Mouse (Mus musculus) hindbrain, embryonic 12.5 days (tissue): ENCODE results near the gene Chchd6. TPM values are rescaled to one million over a fixed set of nuclear protein-coding genes. Genes with fewer than 3 reads are reported as not detected.

ENCODE experiments used
- ATAC-seq: fragments of 200-750 bp; cut with Nextera tagmentation; 2 replicates; pipeline ENCODE4 v1.8.0; 2017; ENCODE audit warnings: moderate TSS enrichment; ENCODE audit not compliant: low FRiP score
- H3K27ac ChIP-seq: fragments of 300-500 bp; sonication (generic); 2 replicates; pipeline ENCODE4 v1.5.1; 2016; ENCODE audit warnings: mild to moderate bottlenecking
- H3K27me3 ChIP-seq: fragments of 300-500 bp; sonication (generic); 2 replicates; pipeline ENCODE4 v1.6.1; 2016; ENCODE audit warnings: mild to moderate bottlenecking
- H3K36me3 ChIP-seq: fragments of 300-500 bp; sonication (generic); 2 replicates; pipeline ENCODE4 v1.6.1; 2016; ENCODE audit warnings: mild to moderate bottlenecking
- H3K4me1 ChIP-seq: fragments of 300-500 bp; sonication (generic); 2 replicates; pipeline ENCODE4 v1.6.1; 2016
- H3K4me2 ChIP-seq: fragments of 300-500 bp; sonication (generic); replicated peaks from 2 replicates; pipeline ENCODE4 v1.6.1; 2016; ENCODE audit warnings: mild to moderate bottlenecking
- H3K4me3 ChIP-seq: fragments of 300-500 bp; sonication (generic); 2 replicates; pipeline ENCODE4 v1.5.1; 2016; ENCODE audit warnings: mild to moderate bottlenecking
- H3K9ac ChIP-seq: fragments of 300-500 bp; sonication (generic); 2 replicates; pipeline ENCODE4 v1.6.1; 2016; ENCODE audit warnings: mild to moderate bottlenecking, moderate library complexity
- H3K9me3 ChIP-seq: fragments of 300-500 bp; sonication (generic); replicated peaks from 2 replicates; pipeline ENCODE4 v1.6.1; 2016; ENCODE audit warnings: mild to moderate bottlenecking
- WGBS: fragments of 180-500 bp; shearing (Covaris S2); methylation state at CpG from one replicate; pipeline ENCODE4 v1.1.7; 2016; 5-methylcytosine and 5-hydroxymethylcytosine counted together
- polyA plus RNA-seq: library from polyadenylated mRNA; unstranded; fragments of >200 nt; fragmentation: Nextera tagmentation; extraction: Ambion mirVana; gene quantifications from 2 replicates; pipeline ENCODE4 v1.2.1, GENCODE M21; 2016

The Chchd6 gene
- polyA plus RNA-seq: 73.1 and 82.4 TPM in 2 replicates

DNA sequence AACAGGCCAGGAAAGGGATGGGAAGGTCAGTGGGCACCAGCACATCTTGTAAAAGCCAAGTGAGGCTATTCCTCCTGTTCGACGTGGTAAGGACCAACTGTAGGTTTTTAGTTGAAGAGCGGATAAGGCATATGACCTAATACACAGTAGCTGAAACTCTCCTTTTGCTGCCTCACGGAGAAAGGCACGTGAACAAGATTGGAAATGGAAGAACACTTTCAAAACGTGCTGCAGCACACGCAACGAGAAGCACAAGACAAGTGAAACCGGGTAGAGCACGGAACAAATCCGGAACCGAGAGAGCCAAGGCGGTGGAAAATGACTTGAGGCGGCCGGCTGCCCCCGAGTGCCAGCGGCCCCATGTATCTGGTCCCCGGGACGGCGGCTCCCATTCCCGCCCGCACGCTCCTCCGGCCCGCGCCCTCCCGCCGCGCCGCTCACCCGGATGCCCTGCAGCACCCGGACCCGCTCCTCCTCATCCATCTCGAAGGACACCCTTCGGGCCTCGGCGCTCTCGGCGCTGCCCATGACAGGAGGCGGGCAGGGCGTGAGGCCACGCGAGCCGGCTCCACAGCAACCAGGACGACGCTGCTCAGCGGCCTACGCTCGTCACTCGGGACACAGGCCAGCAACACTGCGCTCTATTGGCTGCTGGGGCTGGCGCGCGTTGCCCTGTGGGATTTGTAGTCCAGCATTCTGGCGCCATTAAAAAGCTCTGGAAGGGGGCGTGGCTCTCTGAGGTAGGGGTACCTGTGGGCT lies at the start of gene Chchd6:
Gene Chchd6 (minus strand): TSS at position 635 of the 759 bp plus-strand sequence.
- Histone ChIP-seq H3K27me3 (no peaks in the 10 kb centered on the region), H3K4me3 (peak within 1 kb of the TSS; percentile 70), H3K4me2 (peak within 1 kb of the TSS; percentile 73), H3K36me3 (no peaks in the 10 kb centered on the region), H3K9ac (peak within 1 kb of the TSS; percentile 79), H3K4me1 (peaks cover 8% of the 10 kb centered on the region), H3K27ac (0 out of 2 replicates have a peak within 1 kb of the TSS, but pooled peaks have one; percentile 46), H3K9me3 (no peaks in the 10 kb centered on the region; the same call in 1 of the 2 replicates)
- peak; percentile 100 for ATAC-seq
- 1% methylated on average over 55 of the region's 56 CpGs for WGBS

DNA sequence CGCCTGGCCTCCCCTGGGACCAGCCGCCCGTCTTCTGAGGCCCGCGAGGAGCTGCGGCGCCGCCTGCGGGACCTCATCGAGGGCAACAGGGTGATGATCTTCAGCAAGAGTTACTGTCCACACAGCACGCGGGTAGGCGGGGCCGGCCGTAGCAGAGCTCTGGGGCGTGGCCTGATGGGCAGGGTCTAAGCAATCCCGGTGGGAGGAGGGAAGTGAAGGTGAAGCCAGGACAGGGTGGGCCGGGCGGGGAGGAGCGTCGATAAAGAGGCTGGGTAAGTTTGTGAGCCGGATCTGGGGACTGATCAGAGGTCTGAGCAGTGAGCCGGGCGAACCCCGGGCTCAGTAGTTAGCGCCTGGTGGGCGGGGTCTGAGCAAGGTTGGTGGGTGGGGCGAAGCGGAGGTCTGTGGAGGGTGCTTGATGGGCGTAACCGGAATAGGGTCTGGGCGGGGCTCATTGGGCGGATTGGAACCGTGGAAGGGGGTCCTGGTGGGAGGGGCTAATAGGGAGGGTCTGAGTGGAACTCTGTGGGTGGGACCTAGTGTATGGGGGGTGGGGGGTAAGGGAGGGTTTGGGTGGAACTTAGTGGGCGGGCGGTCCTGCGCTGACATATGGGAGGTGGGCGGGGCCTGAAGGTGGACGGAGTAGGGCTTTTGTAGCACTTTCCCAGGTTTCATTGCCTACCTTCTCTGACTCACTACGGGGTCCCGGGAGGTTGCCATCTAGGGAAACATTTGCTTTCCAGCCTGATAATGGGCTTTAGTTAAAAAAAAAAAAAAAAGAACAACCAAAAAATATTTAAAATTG lies 49.0 kb upstream of the Chchd6 start:
- H3K36me3 ChIP-seq: no peaks in the 10 kb centered on the region
- H3K9me3 ChIP-seq: no peaks in the 10 kb centered on the region
- peak; percentile 93 for ATAC-seq
- no peaks in the 10 kb centered on the region for H3K27me3 ChIP-seq
- H3K4me3 ChIP-seq: peak overlapping the region; percentile 71
- H3K27ac ChIP-seq: peak overlapping the region; percentile 88
- peaks cover 3% of the 10 kb centered on the region; the same call in 1 of the 2 replicates for H3K4me1 ChIP-seq
- WGBS: under 1% methylated on average over 40 of the region's 41 CpGs
- peak overlapping the region; percentile 85 for H3K4me2 ChIP-seq
- peak overlapping the region; percentile 72 for H3K9ac ChIP-seq

DNA sequence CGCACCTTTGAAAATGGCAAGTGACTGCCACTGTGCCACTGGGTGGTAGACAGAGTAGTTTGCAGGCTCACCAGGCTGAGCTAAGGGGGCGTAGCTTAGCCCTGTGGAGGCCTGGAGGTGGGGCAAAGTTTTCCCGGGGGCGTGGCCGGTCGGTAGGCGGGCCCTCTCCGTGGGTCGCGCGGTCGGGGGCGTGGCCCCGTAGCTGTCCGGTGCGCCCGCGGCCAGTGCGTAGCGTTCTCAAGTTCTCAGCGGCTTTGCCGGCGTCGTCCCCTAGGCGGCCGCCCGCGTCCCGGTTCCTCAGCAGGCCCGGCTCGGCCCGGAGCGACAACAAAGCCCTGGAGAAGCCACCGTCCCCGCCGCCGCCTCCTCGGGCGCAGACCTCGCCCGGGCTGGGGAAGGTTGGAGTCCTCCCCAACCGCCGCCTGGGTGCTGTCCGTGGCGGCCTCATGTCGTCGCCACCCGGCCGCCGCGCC lies 48.4 kb upstream of the Chchd6 start, which contains the start of gene Txnrd3:
Gene Txnrd3 (plus strand): TSS at position 191 of the 473 bp plus-strand sequence.
- no peaks in the 10 kb centered on the region for H3K9me3 ChIP-seq
- no peaks in the 10 kb centered on the region for H3K27me3 ChIP-seq
- peak within 1 kb of the TSS; percentile 71 for H3K4me3 ChIP-seq
- peak within 1 kb of the TSS; percentile 88 for H3K27ac ChIP-seq
- H3K9ac ChIP-seq: peak within 1 kb of the TSS; percentile 72
- H3K4me1 ChIP-seq: peaks cover 3% of the 10 kb centered on the region; the same call in 1 of the 2 replicates
- WGBS: 0% methylated on average over 49 of the region's 51 CpGs
- peak; percentile 92 for ATAC-seq
- H3K36me3 ChIP-seq: no peaks in the 10 kb centered on the region
- H3K4me2 ChIP-seq: peak within 1 kb of the TSS; percentile 85

DNA sequence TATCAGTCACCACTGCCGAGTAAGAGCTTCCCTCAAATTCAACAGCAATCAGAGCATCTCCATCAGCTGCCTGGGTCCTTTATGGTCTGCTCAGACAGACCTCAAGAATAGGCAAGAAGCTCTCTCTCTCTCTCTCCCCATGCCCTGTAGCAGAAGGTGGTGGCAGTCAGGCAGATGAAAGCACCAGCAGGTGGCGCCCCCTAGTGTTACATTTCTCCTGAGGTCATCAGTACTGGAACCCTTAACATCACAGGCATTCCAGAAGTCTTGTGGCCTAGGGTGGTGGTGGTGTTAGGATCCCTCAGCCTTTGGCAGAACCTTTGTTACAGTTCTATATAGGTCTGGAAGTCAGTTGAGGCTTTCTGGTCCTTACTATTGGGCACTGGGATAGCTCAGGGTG lies 43.6 kb upstream of the Chchd6 start:
- H3K27ac ChIP-seq: no peak overlapping the region
- H3K36me3 ChIP-seq: no peaks in the 10 kb centered on the region
- H3K9ac ChIP-seq: no peak overlapping the region
- H3K27me3 ChIP-seq: no peaks in the 10 kb centered on the region
- 38% methylated on average over 2 of the region's 2 CpGs for WGBS
- H3K4me1 ChIP-seq: peaks cover 3% of the 10 kb centered on the region; the same call in 1 of the 2 replicates
- ATAC-seq: no peak
- no peak overlapping the region for H3K4me2 ChIP-seq
- no peaks in the 10 kb centered on the region for H3K9me3 ChIP-seq
- no peak overlapping the region for H3K4me3 ChIP-seq

DNA sequence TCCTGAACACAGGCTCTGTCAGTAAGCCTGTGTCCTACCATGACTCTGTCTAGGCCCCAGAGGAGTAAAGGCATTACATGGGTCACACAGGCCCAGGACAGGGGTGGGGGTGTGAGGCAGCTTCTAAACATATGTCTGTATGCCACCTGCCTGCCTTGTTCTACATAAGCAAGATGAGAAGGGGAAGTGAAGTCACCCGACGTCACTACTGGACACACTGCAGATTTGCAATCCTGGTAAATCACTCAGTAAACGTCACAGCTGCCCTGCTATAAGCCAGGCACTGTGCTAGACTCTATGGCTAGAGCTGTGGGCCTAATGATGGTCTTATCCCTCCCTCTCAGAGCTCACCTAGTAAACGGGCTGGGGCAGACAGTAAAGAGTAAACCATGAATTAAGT lies 42.5 kb upstream of the Chchd6 start:
- H3K4me2 ChIP-seq: no peak overlapping the region
- no peak overlapping the region for H3K4me3 ChIP-seq
- peaks cover 8% of the 10 kb centered on the region for H3K4me1 ChIP-seq
- H3K9me3 ChIP-seq: no peaks in the 10 kb centered on the region
- no peaks in the 10 kb centered on the region for H3K27me3 ChIP-seq
- no peaks in the 10 kb centered on the region for H3K36me3 ChIP-seq
- H3K9ac ChIP-seq: no peak overlapping the region
- ATAC-seq: no peak
- 84% methylated on average over 4 of the region's 4 CpGs for WGBS
- H3K27ac ChIP-seq: no peak overlapping the region

DNA sequence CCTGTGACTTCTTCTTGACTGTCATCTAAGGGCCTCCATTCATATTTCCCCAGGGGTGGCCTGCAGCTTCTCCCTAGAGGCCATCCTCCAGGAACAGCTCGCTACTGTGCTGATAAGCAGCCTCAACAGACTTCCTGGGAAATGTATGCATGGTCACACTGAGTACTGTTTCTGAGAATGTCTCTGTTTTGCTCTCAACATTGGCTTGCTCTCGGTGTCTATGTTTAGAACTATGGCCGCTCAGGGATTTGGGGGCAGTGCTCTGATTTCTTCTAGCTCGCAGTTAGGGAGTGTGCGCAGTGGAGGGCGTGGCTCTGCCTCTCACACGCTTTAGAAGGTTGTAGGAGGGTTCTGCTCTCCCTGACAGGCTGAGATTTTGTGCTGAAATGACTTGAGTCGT lies 38.9 kb upstream of the Chchd6 start:
- no peaks in the 10 kb centered on the region for H3K36me3 ChIP-seq
- H3K9ac ChIP-seq: no peak overlapping the region
- 51% methylated on average over 8 of the region's 8 CpGs for WGBS
- ATAC-seq: no peak
- H3K4me1 ChIP-seq: peaks cover 12% of the 10 kb centered on the region
- no peaks in the 10 kb centered on the region for H3K9me3 ChIP-seq
- H3K27ac ChIP-seq: no peak overlapping the region
- H3K27me3 ChIP-seq: no peaks in the 10 kb centered on the region; the same call in 1 of the 2 replicates
- no peak overlapping the region for H3K4me2 ChIP-seq
- H3K4me3 ChIP-seq: no peak overlapping the region

DNA sequence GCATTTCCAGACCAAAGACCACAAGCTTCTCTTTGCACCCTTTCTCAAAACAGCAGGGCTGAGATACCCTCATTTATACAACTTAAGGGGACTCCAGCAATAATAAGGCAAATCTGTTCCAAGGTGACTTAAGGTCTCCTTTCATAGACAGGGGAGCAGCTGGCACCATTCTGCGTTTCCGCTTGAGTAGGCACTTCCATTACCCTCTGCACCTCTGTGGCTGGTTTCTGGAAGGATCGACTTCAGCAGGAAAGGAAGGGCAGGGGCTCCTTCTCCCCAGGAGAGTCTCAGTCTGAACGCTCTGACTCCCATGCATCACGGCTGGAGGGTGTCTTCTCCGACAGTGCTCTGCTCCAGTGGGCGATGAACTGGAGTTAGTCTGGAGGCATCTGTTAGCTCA lies 37.7 kb upstream of the Chchd6 start:
- Histone ChIP-seq H3K36me3 (no peaks in the 10 kb centered on the region), H3K27ac (peak overlapping the region; percentile 66; the same call in 1 of the 2 replicates), H3K4me1 (peaks cover 12% of the 10 kb centered on the region), H3K9me3 (no peaks in the 10 kb centered on the region), H3K27me3 (no peaks in the 10 kb centered on the region; the same call in 1 of the 2 replicates), H3K4me2 (no peak overlapping the region), H3K4me3 (no peak overlapping the region), H3K9ac (no peak overlapping the region)
- whole genome bisulfite sequencing: 51% methylated on average over 7 of the region's 7 CpGs
- ATAC-seq: peak; percentile 55

DNA sequence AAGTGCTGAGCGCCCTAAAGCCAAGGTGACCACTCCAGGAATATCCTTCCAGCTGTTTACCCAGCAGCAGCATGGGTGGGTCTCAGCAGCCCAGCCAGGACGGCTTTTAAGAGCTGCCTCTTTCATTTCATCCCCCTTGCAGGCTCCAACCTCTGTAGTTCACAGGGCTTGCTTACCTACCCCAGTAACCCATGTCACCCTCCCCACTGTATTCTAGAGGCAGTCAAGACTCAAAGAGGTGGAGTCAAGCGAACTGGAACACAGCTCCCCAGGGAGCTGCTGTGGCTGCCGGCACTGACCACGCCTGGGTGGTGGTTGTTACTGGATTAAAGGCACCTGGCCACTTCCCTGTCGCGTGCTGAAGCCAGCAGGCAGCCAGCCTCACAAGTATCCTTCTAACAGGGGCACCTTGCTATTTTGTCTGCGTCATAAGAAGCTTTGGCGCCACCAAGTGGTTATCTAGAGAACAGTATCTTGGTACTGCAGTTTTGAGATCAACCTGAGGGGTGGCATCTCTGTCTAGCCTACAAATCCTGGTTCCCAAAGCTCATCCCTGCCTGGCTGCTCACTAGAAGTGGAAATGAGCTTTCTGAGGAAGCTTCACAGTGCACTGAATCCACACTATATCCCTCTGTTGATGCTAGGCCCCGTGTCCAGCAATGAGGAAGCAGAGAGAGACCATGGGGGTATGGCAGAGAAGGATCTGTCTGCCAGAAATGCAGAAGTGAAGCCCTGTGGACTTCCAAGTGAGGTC lies 36.5 kb upstream of the Chchd6 start:
- peak; percentile 74 for ATAC-seq
- Histone ChIP-seq H3K9me3 (no peaks in the 10 kb centered on the region), H3K4me1 (peaks cover 12% of the 10 kb centered on the region), H3K4me3 (no peak overlapping the region), H3K27me3 (no peaks in the 10 kb centered on the region; the same call in 1 of the 2 replicates), H3K4me2 (peak overlapping the region; percentile 17; the same call in 1 of the 2 replicates), H3K9ac (0 out of 2 replicates have a peak overlapping the region, but pooled peaks have one; percentile 4), H3K27ac (peak overlapping the region; percentile 66; the same call in 1 of the 2 replicates), H3K36me3 (no peaks in the 10 kb centered on the region)
- WGBS: 12% methylated on average over 10 of the region's 10 CpGs

DNA sequence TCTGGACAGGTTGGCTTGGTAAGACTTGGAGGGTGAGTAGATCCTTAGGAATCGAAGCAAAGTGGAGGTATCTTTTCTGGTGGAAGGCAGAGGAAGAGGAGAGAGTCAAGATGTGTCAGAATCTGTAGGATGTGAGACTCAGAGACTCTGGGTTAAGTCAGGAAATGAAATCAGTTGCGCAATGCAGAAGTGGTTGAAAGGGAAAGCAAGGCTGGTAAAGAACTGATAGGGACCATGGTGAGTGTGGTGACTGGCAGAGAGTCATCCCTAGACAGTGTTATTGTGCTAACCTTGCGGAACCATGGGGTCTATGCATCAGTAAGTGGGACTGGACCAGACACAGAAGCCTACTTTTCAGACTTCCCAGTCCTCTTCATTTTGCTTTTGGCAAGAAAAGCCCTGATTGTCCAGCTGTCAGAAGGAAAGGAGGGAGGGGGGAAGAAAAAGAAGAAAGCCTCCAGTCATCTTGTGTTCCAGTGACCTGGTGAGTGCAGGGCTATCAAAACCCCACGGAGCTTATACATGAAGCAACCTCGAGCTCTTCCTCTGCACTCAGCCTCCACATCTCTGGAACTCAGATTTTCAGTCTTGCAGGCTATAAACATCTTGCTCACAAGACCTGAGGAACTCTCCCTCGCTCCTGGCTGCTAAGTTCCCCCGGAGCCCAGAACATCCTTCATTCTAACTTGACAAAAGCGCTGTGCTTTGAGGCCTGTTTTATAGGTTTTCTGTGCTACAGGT lies 32.8 kb upstream of the Chchd6 start:
- Histone ChIP-seq H3K27me3 (no peaks in the 10 kb centered on the region; the same call in 1 of the 2 replicates), H3K9ac (no peak overlapping the region), H3K4me2 (no peak overlapping the region), H3K4me3 (no peak overlapping the region), H3K27ac (no peak overlapping the region), H3K36me3 (no peaks in the 10 kb centered on the region), H3K9me3 (no peaks in the 10 kb centered on the region), H3K4me1 (peaks cover 10% of the 10 kb centered on the region)
- 69% methylated on average over 8 of the region's 8 CpGs for WGBS
- no peak for ATAC-seq

DNA sequence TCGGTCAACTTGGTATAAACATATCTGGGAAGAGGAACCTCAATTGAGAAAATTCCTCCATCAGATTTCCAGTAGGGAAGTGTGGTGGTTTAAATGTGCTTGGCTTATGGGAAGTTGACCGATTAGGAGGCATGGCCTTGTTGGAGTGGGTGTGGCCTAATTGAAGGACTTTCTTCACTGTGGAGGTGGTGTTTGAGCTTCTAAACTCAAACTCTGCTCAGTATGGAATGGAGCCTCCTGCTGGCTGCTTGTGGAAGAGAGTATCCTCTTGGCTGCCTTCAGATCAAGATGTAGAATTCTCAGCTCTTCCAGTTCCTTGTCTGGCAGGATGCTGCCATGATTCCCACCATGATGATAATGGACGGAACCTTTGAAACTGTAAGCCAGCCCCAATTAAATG lies 27.2 kb upstream of the Chchd6 start:
- no peaks in the 10 kb centered on the region for H3K27me3 ChIP-seq
- H3K9me3 ChIP-seq: no peaks in the 10 kb centered on the region
- H3K27ac ChIP-seq: no peak overlapping the region
- 82% methylated on average over 3 of the region's 3 CpGs for WGBS
- H3K36me3 ChIP-seq: no peaks in the 10 kb centered on the region
- H3K4me2 ChIP-seq: no peak overlapping the region
- no peak for ATAC-seq
- H3K4me1 ChIP-seq: no peaks in the 10 kb centered on the region
- H3K4me3 ChIP-seq: no peak overlapping the region
- no peak overlapping the region for H3K9ac ChIP-seq

DNA sequence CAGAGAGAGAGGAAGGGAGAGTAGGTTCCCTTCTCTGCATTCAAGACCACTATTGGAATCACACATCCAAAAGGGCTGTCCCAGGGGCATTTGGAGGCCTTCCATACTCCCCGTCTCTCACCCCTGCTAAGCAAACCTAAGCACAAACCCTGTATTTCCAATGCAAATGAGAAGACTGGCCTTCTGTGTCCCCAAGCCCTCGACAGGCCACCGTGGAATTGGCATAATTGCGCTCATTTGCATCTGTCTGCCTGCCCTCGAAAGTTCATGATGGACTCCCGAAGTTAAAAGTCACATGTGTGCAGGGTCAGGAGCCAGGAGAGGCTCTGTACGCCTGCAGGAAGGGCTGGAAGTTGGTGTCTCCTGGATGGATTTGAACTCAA lies 19.9 kb upstream of the Chchd6 start:
- 31% methylated on average over 7 of the region's 7 CpGs for WGBS
- Histone ChIP-seq H3K27me3 (no peaks in the 10 kb centered on the region), H3K4me3 (no peak overlapping the region), H3K9me3 (no peaks in the 10 kb centered on the region), H3K4me2 (no peak overlapping the region), H3K9ac (no peak overlapping the region), H3K4me1 (peaks cover 26% of the 10 kb centered on the region), H3K36me3 (no peaks in the 10 kb centered on the region), H3K27ac (peak overlapping the region; percentile 95)
- ATAC-seq: no peak
